Mouse (Mus musculus): ENCODE results near the gene Sergef. TPM values are rescaled to one million over a fixed set of nuclear protein-coding genes. Genes with fewer than 3 reads are reported as not detected.

Gene Sergef
- total RNA-seq, 2 experiments from 2014 or later = 50.5 to 55.9 TPM

DNA sequence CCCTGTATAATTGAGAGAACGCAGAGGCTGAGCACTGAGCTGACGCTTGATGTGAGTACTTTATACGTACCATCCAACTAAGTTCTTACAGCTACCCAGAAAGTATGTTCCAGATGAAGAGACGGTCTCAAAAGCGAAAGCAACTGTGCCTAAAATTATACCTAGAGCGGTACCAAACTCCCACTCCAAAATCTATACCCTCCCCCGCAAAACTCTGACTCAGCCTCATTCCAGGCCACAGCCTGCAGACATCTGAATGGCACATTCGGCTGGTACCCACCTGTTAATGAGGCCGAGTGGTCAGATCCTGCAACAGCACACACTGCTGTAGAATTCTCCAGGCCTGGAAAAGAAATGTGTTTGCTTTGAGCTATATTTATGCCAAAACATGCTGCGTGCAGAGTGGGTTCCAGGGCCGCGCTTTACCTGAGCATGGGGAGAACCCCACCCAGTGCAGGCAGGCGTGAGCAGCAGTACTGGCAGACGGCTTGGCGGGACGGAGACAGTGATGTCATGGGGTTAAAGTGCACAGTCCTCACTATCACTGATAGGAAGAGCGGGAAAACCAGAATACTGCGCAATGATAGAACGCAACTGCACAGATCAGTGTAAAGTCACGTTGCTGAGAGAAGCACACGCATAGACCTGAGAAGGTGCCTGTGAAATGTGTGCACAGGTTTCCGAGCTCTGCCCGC is 21.0 kb downstream of the Sergef start:
- DNase-seq (ENCODE audit: low spot score in 2 of 2) = no peak

GRCm38 (mm10) chr7:46616429-46617005 is 23.1 kb downstream of the Sergef start:
- no peak for DNase-seq (ENCODE audit: low spot score in 2 of 2)

- DNase-seq (ENCODE audit: low spot score in 2 of 2) = no peak
These were observed 24.2 kb downstream of the Sergef start for GRCm38 (mm10) chr7:46615256-46615977.

GRCm38 (mm10) chr7:46614263-46614662 is 25.3 kb downstream of the Sergef start:
- no peak for DNase-seq (ENCODE audit: low spot score in 2 of 2)

- DNase-seq (ENCODE audit: low spot score in 2 of 2) = no peak
These were observed 26.5 kb downstream of the Sergef start for GRCm38 (mm10) chr7:46613091-46613490.

DNA sequence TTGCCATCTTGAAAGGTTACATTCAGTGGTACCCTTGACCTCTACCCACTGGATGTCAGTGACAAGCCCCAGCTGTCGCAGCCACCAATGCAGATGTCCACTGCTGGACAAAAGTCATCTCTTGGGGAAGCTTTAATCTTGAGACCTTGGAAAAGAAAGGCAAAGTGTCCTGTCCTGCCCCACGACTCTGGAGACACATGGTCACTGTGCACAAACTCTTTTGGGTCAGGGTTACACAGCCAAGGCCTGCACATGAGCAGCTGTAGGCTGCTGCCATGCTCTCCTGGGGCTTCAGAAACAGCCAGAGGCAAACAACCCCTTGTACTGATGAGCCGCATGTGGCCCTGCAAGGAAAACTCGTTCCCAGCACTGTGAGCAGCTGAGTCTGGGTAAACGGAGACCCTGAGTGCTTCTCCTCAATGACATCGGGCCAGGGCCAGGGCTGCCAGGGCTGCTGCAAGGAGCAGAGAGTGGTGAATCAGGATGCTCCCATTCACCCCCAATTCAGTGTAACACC is 27.1 kb downstream of the Sergef start:
- no peak for DNase-seq (ENCODE audit: low spot score in 2 of 2)

DNA sequence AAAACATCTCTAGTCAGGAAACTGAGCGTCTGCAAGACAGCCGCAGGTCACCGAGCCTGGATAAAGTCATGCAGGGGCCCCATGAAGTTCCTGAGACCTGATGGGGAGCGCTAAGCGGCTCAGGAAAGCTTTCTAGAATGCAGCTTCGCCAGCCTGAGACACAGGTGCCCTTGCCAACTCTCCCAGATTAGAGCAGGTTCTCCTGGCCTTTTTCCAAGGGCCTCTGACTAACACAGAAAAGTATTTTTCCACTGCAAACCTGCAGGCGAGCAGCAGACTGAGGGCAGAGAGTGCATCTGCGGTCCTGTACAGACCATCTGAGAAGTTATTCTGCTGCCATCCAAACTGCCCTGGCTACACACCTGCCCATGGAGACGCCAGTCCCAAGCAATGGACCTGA is 27.6 kb downstream of the Sergef start:
- DNase-seq (ENCODE audit: low spot score in 2 of 2) = no peak

DNA sequence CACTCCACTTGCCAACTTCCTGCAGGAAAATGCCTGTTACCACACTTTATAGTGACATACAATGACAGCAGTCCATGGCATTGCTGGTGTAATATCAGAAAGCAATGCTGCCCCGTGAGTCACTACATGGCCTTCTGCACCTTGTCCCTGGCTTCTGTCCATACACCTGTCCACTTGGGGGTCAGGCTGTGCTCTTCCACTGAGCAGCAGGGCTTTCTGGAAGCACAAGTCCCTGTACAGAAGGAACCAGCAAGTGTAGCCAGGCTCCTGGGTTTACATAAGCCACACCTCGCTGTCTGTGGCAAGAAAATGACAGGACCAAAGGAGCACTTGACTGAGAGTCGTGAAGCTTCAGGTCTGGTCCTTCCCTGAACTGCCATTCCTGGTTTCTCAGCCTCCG is 30.3 kb downstream of the Sergef start:
- no peak for DNase-seq (ENCODE audit: low spot score in 2 of 2)

DNA sequence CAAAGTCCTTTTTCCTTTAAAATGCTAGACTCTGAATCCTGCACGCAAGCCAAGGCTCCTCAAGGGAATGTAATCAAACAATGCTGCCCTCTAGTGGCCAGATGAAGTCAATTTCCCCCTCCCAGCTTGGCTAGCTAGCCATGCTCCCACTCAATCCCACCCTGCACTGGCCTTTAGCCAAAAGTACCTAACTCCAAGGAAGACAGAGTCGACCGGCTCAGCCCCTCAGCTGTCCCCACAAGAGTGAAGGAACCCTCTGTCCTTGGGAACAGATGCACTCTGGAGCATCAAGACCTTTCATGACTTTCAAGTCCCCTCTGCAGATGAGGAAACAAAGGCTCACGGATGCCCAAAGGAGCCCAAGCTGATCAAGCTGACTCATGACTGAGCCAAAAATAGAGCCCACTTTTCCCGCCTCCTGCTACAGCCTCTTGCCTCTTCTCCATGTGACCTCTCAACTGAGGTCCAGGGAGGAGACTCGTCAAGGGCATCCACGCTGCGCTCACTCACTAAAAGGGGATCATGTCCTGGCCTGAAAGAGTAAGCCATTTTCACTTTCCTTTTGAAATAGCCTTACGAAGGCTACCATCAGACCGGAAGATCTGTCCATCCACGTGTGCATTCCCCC is 32.1 kb downstream of the Sergef start:
- DNase-seq (ENCODE audit: low spot score in 2 of 2) = peak; percentile 73 to 77

- no peak for DNase-seq (ENCODE audit: low spot score in 2 of 2)
These were observed 32.6 kb downstream of the Sergef start for GRCm38 (mm10) chr7:46607031-46607426.

GRCm38 (mm10) chr7:46606391-46607030 is 33.1 kb downstream of the Sergef start:
- peak; percentile 79 to 84 for DNase-seq (ENCODE audit: low spot score in 2 of 2)

DNA sequence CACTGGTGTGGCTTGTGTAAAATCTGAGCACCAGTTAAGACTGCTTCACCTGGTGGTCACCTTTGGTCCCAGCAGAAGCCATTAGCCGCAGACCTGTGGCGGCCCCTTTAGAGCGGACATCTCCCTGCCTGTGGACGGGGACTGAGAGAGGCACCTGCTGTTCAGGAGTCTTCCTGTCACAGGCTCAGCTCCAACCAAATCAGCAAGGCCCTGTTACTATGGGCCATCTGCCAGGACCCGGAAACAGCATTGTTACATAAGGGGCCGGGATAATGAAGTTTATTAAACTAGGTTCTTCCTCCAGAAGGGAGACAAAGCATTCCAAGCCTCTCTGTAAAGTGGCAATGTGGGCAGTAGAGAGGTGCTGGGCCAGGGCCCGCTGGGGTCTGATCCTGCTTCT is 36.6 kb downstream of the Sergef start:
- peak in 1 of 2 experiments; percentile 33 for DNase-seq (ENCODE audit: low spot score in 2 of 2)

- DNase-seq (ENCODE audit: low spot score in 2 of 2) = peak; percentile 58 to 68
These were observed 37.5 kb downstream of the Sergef start for GRCm38 (mm10) chr7:46602079-46602478.

DNA sequence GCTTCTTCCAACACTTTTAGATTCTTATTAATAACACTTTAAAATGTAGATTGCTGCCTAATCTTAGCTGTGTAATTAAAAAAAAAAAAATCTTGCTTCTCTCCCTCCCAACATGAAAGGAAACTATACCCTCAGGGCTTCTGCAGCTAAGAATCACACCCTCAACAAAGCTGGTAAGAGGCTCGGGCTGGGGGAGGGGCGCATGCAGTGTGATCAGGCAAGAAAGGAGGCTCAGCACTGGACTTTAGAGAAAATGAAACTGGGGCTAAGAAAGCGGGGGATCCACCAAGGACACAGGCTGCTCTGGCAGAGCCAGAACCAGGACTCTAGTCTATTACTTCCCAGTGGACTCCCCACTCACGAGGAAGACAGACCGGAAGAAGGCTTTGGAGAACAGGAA is 38.5 kb downstream of the Sergef start:
- DNase-seq (ENCODE audit: low spot score in 2 of 2) = no peak

DNA sequence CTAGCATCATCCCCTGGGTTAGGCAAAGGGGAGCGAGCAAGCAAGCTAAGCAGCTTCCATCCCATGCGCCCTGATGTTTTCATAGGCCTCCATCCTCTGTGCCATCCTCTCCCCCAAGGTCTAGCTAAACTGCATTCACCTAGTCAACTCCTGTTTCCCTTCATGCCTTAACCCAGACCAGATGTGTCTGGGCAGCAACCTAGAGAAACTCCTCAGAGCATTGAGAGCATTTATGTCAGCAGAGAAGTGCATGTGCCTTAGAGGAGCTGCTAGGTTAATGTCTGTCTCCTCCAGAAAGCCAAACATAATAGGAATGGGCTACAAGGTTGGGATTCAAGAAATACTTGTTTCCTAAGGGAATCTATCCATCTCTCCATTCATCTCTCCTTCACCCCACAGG is 42.6 kb downstream of the Sergef start:
- no peak for DNase-seq (ENCODE audit: low spot score in 2 of 2)

GRCm38 (mm10) chr7:46591546-46591945 is 48.1 kb downstream of the Sergef start:
- no peak for DNase-seq (ENCODE audit: low spot score in 2 of 2)

DNA sequence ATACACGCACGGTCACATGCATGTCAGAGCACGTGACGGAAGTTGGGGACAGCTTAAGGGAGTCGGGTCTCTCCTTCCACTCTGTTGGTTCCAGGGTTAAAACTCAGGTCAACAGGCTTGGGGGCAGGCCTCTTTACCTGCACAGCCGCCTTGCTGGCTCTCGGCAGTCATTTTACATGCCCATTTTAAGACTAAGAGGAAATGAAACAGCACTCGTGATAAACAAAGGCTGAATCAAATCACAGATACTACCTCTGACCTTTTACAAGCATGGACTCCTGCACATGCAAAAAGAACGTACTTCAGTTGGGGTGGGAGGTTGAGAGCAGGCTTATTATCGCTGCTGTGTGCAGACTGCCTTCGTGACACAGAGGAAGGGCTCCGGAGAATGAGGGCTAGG is 50.4 kb downstream of the Sergef start:
- no peak for DNase-seq (ENCODE audit: low spot score in 2 of 2)

DNA sequence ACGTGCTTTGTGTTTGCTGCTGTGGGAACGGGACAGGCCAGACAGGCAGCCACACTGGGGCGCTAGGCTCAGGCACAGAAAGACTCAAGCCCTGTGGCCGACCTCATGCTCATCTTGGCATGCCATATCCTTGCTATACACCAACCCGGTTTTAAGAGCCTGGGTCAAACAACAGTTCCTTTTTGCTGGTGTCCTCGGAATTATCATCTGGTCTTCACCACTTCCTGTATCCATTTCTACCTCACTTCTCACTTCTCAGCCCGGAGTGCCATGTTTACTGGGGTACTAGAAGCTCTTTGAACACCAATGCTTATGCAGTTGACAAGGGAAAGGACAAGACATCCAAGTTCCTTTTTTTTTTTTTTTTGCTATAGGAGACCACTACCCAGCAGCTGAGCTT is 51.6 kb downstream of the Sergef start:
- DNase-seq (ENCODE audit: low spot score in 2 of 2) = no peak

- DNase-seq (ENCODE audit: low spot score in 2 of 2) = peak in 1 of 2 experiments; percentile 21
These were observed 52.1 kb downstream of the Sergef start for GRCm38 (mm10) chr7:46587466-46587865.

- DNase-seq (ENCODE audit: low spot score in 2 of 2) = no peak
These were observed 52.9 kb downstream of the Sergef start for GRCm38 (mm10) chr7:46586621-46587216.

GRCm38 (mm10) chr7:46582750-46583149 is 56.9 kb downstream of the Sergef start:
- no peak for DNase-seq (ENCODE audit: low spot score in 2 of 2)
